22 mouse cellular contexts compared by ENCODE assay signal in the genomic region with DNA sequence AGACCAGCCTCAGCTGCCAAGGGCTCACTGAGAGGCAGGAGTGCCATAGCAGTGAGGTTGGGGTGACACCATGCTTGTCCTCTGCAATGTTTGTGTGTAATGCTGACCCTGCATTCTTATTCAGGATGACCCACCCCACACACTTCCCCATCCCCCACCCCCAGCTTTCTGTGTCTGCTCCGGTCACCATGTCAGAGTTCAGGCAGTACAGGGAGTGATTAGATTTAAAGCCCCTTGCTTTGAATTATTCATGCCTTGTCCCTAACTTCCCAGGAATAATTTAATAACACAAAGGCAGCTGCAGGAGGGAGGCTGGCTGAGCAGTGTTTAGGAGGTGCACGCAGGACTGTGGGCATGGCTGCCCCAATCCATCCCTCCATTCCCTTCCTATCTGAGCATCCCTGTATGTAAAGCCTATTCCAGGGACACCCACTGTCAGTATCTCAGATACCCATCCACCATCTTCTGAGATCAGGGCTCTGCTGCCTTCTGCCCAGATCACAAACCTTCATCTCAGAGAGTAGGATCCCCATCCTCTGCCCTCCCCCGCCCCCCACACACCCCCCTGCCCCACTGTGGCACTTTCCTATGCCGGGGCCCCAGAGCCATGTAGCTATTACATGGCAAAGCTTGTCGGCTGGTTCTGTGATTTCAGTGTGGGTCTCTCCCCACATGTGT.
DNase-seq lines count a peak whose midpoint lies in the region; ATAC-seq and TF ChIP-seq lines count a peak whose summit lies in the region.
"Had no signal": no experiment of that assay in that cellular context is flagged by ENCODE, and none has a peak within 500 bp of the region (broad histone marks: within the 10 kb centered on the region; RNA-seq: fewer than 3 reads in every experiment).

No protein-coding gene starts in this region.

- no peak for TF ChIP-seq CTCF in liver, postnatal 0 days (IDR thresholded peaks at IDR 0.05; ENCODE audit: low read depth)

- no peak overlapping the region for H3K4me3 ChIP-seq in embryonic facial prominence, embryonic 11.5 days (ENCODE audit: low read depth, low read length)
- H3K4me3 ChIP-seq in hindbrain, embryonic 12.5 days, result no peak overlapping the region
- no peak overlapping the region for H3K4me3 ChIP-seq in midbrain, embryonic 14.5 days (replicated peaks; ENCODE audit: low read depth, low read length)
- H3K4me3 ChIP-seq in liver, postnatal 0 days (ENCODE audit: low read depth, low read length), result no peak overlapping the region
- H3K4me3 ChIP-seq: heart, adult 2 months; limb, embryonic 15.5 days; myocyte; stomach, embryonic 15.5 days had no signal

- H3K4me1 ChIP-seq in embryonic facial prominence, embryonic 11.5 days (ENCODE audit: control insufficient read depth, insufficient read depth, low read length), result no peaks in the 10 kb centered on the region
- H3K4me1 ChIP-seq in hindbrain, embryonic 12.5 days, result peaks cover 15% of the 10 kb centered on the region
- peaks cover 18% of the 10 kb centered on the region for H3K4me1 ChIP-seq in midbrain, embryonic 14.5 days (ENCODE audit: control insufficient read depth, insufficient read depth, low read length)
- H3K4me1 ChIP-seq in liver, postnatal 0 days (ENCODE audit: insufficient read depth), result no peaks in the 10 kb centered on the region
- H3K4me1 ChIP-seq: limb, embryonic 15.5 days; stomach, embryonic 15.5 days had no signal

- H3K9ac ChIP-seq in embryonic facial prominence, embryonic 11.5 days (replicated peaks; ENCODE audit: low read length), result no peak overlapping the region
- no peak overlapping the region for H3K9ac ChIP-seq in hindbrain, embryonic 12.5 days
- H3K9ac ChIP-seq in midbrain, embryonic 14.5 days (replicated peaks; ENCODE audit: low read length), result peak overlapping the region; percentile 21; the same call in 1 of the 2 replicates
- no peak overlapping the region for H3K9ac ChIP-seq in liver, postnatal 0 days (replicated peaks)
- H3K9ac ChIP-seq: limb, embryonic 15.5 days; stomach, embryonic 15.5 days had no signal

- no peak overlapping the region for H3K27ac ChIP-seq in embryonic facial prominence, embryonic 11.5 days (replicated peaks; ENCODE audit: low read depth, low read length)
- peak overlapping the region; percentile 72 for H3K27ac ChIP-seq in hindbrain, embryonic 12.5 days
- peak overlapping the region; percentile 70 for H3K27ac ChIP-seq in midbrain, embryonic 14.5 days (replicated peaks; ENCODE audit: low read depth, low read length)
- H3K27ac ChIP-seq in liver, postnatal 0 days (ENCODE audit: low read depth), result no peak overlapping the region
- H3K27ac ChIP-seq: heart, adult 2 months; limb, embryonic 15.5 days; macrophage; stomach, embryonic 15.5 days had no signal

- WGBS in embryonic facial prominence, embryonic 11.5 days, result 59% methylated on average over 5 of the region's 5 CpGs
- 35% methylated on average over 5 of the region's 5 CpGs for WGBS in hindbrain, embryonic 12.5 days
- WGBS in midbrain, embryonic 14.5 days, result 18% methylated on average over 5 of the region's 5 CpGs
- WGBS in liver, postnatal 0 days (ENCODE audit: insufficient replicate concordance), result 79% methylated on average over 5 of the region's 5 CpGs

- H3K9me3 ChIP-seq in embryonic facial prominence, embryonic 11.5 days (replicated peaks; ENCODE audit: control insufficient read depth, low read length), result no peaks in the 10 kb centered on the region
- no peaks in the 10 kb centered on the region for H3K9me3 ChIP-seq in hindbrain, embryonic 12.5 days (replicated peaks)
- no peaks in the 10 kb centered on the region for H3K9me3 ChIP-seq in midbrain, embryonic 14.5 days (ENCODE audit: control insufficient read depth, low read length)
- no peaks in the 10 kb centered on the region for H3K9me3 ChIP-seq in liver, postnatal 0 days (ENCODE audit: low read length)
- H3K9me3 ChIP-seq: G1E; limb, embryonic 15.5 days; stomach, embryonic 15.5 days had no signal

- 0 out of 2 replicates have a peak, but pooled peaks have one; percentile 34 for ATAC-seq in embryonic facial prominence, embryonic 11.5 days (replicated peaks; ENCODE audit: insufficient number of reproducible peaks, low FRiP score, low TSS enrichment, low read depth)
- peak; percentile 77 for ATAC-seq in hindbrain, embryonic 12.5 days (ENCODE audit: low FRiP score)
- ATAC-seq in midbrain, embryonic 14.5 days (ENCODE audit: low FRiP score, low TSS enrichment), result peak; percentile 66
- no peak for ATAC-seq in liver, postnatal 0 days
- no peak for ATAC-seq in monocyte, adult 5-6 weeks (replicated peaks; ENCODE audit: insufficient number of reproducible peaks, low FRiP score, low TSS enrichment, poor library complexity, severe bottlenecking)
- ATAC-seq: CD4-positive, CD25-positive, alpha-beta regulatory T cell, adult 4 months had no signal

- no peak for TF ChIP-seq EP300 in liver, postnatal 0 days (IDR thresholded peaks at IDR 0.05; ENCODE audit: low read depth)

- H3K4me2 ChIP-seq in embryonic facial prominence, embryonic 11.5 days (ENCODE audit: low read depth, low read length), result no peak overlapping the region; the same call in 1 of the 2 replicates
- H3K4me2 ChIP-seq in hindbrain, embryonic 12.5 days (replicated peaks), result no peak overlapping the region
- H3K4me2 ChIP-seq in midbrain, embryonic 14.5 days (ENCODE audit: low read length), result no peak overlapping the region
- no peak overlapping the region for H3K4me2 ChIP-seq in liver, postnatal 0 days (ENCODE audit: low read depth, low read length)
- H3K4me2 ChIP-seq: limb, embryonic 15.5 days; stomach, embryonic 15.5 days had no signal

- peak; percentile 57 for DNase-seq in embryo, embryonic 10.5 days (ENCODE audit: low spot score)
- no peak for DNase-seq in embryo, embryonic 10 days (ENCODE audit: low spot score)
- DNase-seq in embryonic facial prominence, embryonic 11.5 days (ENCODE audit: low spot score), result no peak
- DNase-seq in midbrain, embryonic 14.5 days, result peak; percentile 59
- no peak for DNase-seq in liver, postnatal 0 days
- no peak for DNase-seq in layer of hippocampus, postnatal 25 days (ENCODE audit: extremely low spot score in 1 of 2, low spot score in 1 of 2)
- DNase-seq: adrenal gland, adult 8-10 months; cerebellum, adult 11-12 months; cerebellum, postnatal 36 days; heart, adult 2 months; kidney, adult 8-10 months; kidney, postnatal 36 days; right cerebral cortex, postnatal 14 days; thymus, adult 2 months had no signal

- H3K36me3 ChIP-seq in embryonic facial prominence, embryonic 11.5 days (replicated peaks; ENCODE audit: control insufficient read depth, insufficient read depth, low read depth, low read length), result no peaks in the 10 kb centered on the region
- no peaks in the 10 kb centered on the region for H3K36me3 ChIP-seq in hindbrain, embryonic 12.5 days
- no peaks in the 10 kb centered on the region for H3K36me3 ChIP-seq in midbrain, embryonic 14.5 days (ENCODE audit: control insufficient read depth, insufficient read depth, low read length)
- no peaks in the 10 kb centered on the region for H3K36me3 ChIP-seq in liver, postnatal 0 days (replicated peaks; ENCODE audit: insufficient read depth, low read length)
- H3K36me3 ChIP-seq: G1E; limb, embryonic 15.5 days; stomach, embryonic 15.5 days had no signal

- H3K27me3 ChIP-seq in embryonic facial prominence, embryonic 11.5 days (ENCODE audit: control insufficient read depth, insufficient read depth, low read length), result no peaks in the 10 kb centered on the region
- no peaks in the 10 kb centered on the region for H3K27me3 ChIP-seq in hindbrain, embryonic 12.5 days
- no peaks in the 10 kb centered on the region for H3K27me3 ChIP-seq in midbrain, embryonic 14.5 days (ENCODE audit: control insufficient read depth, insufficient read depth, low read length)
- no peaks in the 10 kb centered on the region for H3K27me3 ChIP-seq in liver, postnatal 0 days (ENCODE audit: insufficient read depth, low read length)
- H3K27me3 ChIP-seq: limb, embryonic 15.5 days; stomach, embryonic 15.5 days had no signal

Comparison
In these comparisons a context has a peak if more than half of its experiments do, and no peak if none do; other contexts are left out.
1. DNase-seq: peak in embryo, embryonic 10.5 days (single experiment) and midbrain, embryonic 14.5 days (single experiment); none in embryo, embryonic 10 days (single experiment), embryonic facial prominence, embryonic 11.5 days (single experiment), liver, postnatal 0 days (single experiment) and layer of hippocampus, postnatal 25 days (0 of 2).
2. ATAC-seq: peak in embryonic facial prominence, embryonic 11.5 days (single experiment), hindbrain, embryonic 12.5 days (single experiment) and midbrain, embryonic 14.5 days (single experiment); none in liver, postnatal 0 days (single experiment) and monocyte, adult 5-6 weeks (single experiment).
3. H3K27ac ChIP-seq: peak in hindbrain, embryonic 12.5 days (single experiment) and midbrain, embryonic 14.5 days (single experiment); none in embryonic facial prominence, embryonic 11.5 days (single experiment) and liver, postnatal 0 days (single experiment).